Mouse (Mus musculus): Measurements from ENCODE around the gene Hist1h2ae.
"Not testable (repeated sequence)": the region's sequence is repeated elsewhere in the genome, so short reads cannot be mapped to it uniquely, and the experiment has no call there.

Gene Hist1h2ae

DNA sequence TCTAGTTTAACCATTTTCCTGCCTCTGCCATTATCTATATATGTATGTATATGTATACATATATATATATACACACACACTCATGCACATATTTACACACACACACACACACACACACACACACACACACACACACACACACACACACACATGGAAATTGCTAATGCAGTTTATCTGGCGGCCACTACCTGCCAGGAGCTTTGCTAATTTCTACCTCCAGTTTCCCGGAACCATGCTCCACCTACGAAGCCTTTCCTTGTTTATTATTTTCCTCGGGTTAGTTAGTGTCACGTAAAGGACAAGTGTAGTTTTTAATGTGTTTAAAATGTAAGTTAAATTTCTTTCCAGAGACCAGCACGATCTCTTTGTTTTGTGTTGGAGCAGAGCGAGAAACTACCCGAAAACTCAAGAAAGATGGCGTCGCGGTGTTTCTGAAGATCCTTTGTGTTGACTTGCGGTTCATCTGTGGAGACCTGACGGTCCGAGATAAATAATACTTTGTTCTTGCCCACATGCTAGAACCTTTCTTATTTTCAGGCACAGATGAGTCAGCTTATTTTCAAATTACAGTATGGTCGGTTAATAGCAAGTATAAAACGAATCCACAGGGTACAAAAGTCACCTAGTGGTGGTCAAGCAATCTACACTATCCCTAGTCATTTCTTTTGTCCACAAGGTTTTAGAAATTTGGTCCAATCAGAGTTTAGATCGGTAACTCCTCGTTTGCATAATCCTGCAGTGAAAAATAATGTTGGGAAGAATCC lies 8.1 kb downstream of the Hist1h2ae start:
- DNase-seq (ENCODE audit: low read depth, low spot score) = peak; percentile 90

- DNase-seq (ENCODE audit: low read depth, low spot score) = peak; percentile 99
Measured at GRCm38 (mm10) chr13:23561883-23562659, 8.9 kb downstream of the Hist1h2ae start, which contains the start of gene Hist1h3e. TSS of gene Hist1h3e (minus strand) at chr13:23562369.

- DNase-seq (ENCODE audit: low read depth, low spot score) = not testable (repeated sequence)
Measured at GRCm38 (mm10) chr13:23561531-23561882, 9.5 kb downstream of the Hist1h2ae start.

GRCm38 (mm10) chr13:23560699-23561098 lies 10.3 kb downstream of the Hist1h2ae start:
- DNase-seq (ENCODE audit: low read depth, low spot score) = not testable (repeated sequence)

DNA sequence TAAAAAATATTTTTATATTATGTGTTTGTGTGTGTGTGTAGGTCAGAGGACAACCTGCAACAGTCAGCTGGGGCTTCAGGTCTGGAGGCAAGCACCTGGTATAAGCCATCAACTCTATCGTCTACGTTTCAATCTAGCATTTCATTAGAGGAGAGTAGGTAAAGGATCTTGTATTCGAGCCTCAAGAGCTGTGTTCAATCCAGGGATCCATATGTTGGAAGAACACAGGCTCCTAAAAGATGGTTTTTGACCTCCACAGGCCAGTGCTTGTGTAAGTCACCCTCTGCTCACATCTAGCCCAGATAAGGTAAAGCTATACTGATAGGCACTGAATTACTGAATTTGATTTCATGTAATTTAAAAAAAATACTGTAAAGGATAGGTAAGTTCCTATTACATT lies 14.1 kb downstream of the Hist1h2ae start:
- no peak for DNase-seq (ENCODE audit: low read depth, low spot score)

DNA sequence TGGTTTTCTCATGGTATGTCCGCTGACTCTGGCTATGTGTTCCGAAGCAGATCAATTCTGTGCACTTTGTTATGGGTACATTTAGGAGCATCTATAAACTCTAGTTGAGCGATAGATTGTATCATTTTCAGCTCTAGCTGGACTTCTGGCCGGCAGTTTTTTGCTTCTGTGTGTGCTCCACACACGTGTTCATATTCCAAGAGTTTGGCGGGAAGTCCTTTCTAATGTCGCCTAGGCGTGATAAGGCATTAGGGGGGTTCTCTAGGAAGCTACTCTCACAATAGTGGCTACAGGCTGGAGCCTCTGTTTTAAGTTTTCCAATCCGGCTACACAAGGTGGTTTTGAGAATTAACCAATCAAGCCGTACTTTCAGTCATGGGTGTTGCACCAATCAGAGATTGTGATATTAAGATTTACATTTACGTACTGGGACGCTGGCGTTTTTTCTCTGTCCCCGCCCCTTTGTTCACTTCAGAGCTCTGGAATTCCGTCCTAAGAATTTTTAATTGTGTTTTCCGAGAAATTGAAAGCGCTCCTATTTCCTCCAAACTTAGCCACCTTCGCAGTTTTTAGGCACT lies 15.1 kb downstream of the Hist1h2ae start:
- peak; percentile 95 for DNase-seq (ENCODE audit: low read depth, low spot score)

- peak; percentile 94 for DNase-seq (ENCODE audit: low read depth, low spot score)
Measured at GRCm38 (mm10) chr13:23554925-23555838, 15.8 kb downstream of the Hist1h2ae start.

GRCm38 (mm10) chr13:23554393-23554792 lies 16.6 kb downstream of the Hist1h2ae start:
- no peak for DNase-seq (ENCODE audit: low read depth, low spot score)

GRCm38 (mm10) chr13:23552962-23553361 lies 18.1 kb downstream of the Hist1h2ae start, which contains the start of gene Hist1h1d:
TSS of gene Hist1h1d (plus strand) at chr13:23553262.
- DNase-seq (ENCODE audit: low read depth, low spot score) = no peak

DNA sequence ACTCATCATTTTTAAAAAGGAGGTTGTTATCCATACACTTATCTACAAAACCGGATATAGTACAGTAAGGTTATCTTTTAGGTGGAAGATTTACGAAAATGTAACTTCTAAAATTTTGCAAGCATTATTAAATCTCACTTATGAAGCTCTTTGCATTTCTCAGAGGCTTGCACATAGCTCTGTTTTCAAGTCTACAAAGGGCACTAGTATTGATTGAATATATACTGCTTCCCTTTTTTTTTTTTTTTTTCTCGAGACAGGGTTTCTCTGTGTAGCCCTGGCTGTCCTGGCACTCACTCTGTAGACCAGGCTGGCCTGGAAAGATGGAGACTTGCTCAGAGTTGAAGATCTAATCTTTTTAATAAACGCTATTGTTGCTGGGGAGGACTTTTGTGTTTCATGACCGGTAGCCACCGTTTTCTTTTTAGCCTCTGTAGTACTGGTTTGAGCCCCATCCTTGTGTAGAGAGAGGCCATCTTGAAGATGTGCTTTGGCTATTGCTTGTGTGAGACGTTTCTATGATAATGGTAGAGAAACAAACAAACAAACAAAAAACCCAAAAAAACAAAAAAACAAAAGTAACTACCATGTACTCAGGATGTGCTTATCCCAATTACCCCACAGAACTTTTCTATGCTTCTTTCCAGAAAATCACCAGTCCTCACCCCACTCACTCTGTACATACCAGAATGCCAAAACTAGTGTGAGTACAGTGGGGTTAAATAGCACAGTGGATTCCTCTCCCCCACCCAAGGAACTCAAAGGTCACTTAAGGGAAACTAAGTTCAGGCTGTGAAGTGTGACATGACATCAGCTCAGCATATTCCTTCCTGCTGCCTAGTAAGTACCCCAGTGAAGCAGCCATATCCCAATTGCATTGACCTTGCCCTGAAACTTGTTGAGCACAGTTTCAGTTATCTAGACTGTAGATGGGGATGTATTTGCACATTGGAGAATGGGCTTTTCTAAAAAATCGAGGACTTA lies 18.8 kb downstream of the Hist1h2ae start:
- peak; percentile 53 for DNase-seq (ENCODE audit: low read depth, low spot score)

DNA sequence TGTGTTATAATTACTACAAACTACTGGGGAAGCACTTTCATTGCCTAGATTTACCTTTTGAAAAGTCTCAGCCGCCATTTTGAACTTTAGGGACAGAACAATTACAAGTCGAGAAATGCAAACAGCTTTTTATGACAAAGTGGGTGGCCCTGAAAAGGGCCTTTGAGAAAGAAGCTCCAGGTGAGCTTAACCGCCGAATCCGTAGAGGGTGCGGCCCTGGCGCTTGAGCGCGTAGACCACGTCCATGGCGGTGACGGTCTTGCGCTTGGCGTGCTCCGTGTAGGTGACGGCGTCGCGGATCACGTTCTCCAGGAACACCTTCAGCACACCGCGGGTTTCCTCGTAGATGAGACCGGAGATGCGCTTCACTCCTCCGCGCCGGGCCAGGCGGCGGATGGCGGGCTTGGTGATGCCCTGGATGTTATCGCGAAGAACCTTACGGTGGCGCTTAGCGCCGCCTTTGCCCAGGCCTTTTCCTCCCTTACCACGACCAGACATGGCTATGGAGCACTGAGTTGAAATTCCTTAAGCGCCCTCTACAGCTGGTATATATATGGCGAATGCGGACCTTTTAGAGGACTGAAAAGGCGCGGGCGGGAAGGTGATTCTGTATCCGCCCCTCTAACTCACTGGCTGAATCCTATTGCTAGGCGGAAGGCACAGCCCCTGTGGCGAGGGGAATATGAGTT lies 19.7 kb downstream of the Hist1h2ae start, which contains the start of gene Hist1h4f:
Hist1h4f (minus strand) TSS at position 503 of the 689 bp plus-strand sequence.
- peak; percentile 97 for DNase-seq (ENCODE audit: low read depth, low spot score)

DNA sequence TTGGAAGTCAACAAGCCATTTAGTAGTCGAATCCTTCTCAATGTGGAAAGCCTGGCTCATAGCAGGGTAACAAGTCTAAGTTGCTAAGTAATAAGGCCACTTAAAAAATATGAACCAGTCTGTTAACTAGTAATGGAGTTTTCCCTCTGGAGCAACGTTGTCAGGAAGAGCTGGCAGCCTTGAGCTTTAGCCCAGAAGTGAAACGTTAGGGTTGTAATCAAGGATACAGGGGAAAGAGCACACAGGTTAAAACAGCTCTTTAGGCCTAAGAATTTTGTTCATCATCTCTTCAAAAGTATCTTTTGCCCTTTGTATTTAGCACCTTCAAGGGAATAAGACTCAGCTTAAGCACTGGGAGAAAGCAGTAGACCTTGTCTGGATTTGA lies 20.3 kb downstream of the Hist1h2ae start:
- peak; percentile 80 for DNase-seq (ENCODE audit: low read depth, low spot score)

GRCm38 (mm10) chr13:23546694-23547093 lies 24.3 kb downstream of the Hist1h2ae start:
- DNase-seq (ENCODE audit: low read depth, low spot score) = no peak

DNA sequence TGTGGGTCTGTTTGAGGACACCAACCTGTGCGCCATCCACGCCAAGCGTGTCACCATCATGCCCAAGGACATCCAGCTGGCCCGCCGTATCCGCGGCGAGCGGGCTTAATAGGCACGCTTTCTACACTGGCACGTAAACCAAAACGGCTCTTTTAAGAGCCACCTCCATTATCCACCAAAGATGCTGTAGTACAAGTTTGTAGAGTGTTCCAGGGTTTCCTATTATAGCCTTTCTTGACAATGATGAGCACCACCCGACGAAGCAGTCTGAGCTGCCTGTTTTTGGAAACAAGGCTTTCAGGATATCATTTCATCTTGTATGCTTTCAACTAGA lies 26.3 kb downstream of the Hist1h2ae start:
- not testable (repeated sequence) for DNase-seq (ENCODE audit: low read depth, low spot score)

- peak; percentile 97 for DNase-seq (ENCODE audit: low read depth, low spot score)
Measured at GRCm38 (mm10) chr13:23543965-23544786, 26.8 kb downstream of the Hist1h2ae start, which contains the start of gene Hist1h3f. TSS of gene Hist1h3f (plus strand) at chr13:23544052.

- peak; percentile 99 for DNase-seq (ENCODE audit: low read depth, low spot score)
Measured at GRCm38 (mm10) chr13:23542999-23543607, 27.9 kb downstream of the Hist1h2ae start, which contains the start of gene Hist1h2bh. TSS of gene Hist1h2bh (minus strand) at chr13:23543392.

- peak; percentile 61 for DNase-seq (ENCODE audit: low read depth, low spot score)
Measured at GRCm38 (mm10) chr13:23542225-23542980, 28.6 kb downstream of the Hist1h2ae start.

Data from ES-CJ7 (cell line).